Mouse (Mus musculus) embryonic facial prominence, embryonic 10.5 days (tissue): ENCODE results near the gene Fbxo36. TPM values are rescaled to one million over a fixed set of nuclear protein-coding genes. Genes with fewer than 3 reads are reported as not detected.

ENCODE experiments used
- DNase-seq: peaks from one replicate; pipeline ENCODE4 v3.0.0-alpha.2; 2017; ENCODE audit warnings: low spot score
- H3K27ac ChIP-seq: fragments of 300-500 bp; sonication (generic); replicated peaks from 2 replicates; pipeline ENCODE4 v1.5.1; 2016; ENCODE audit warnings: mild to moderate bottlenecking
- H3K27me3 ChIP-seq: fragments of 300-500 bp; sonication (generic); replicated peaks from 2 replicates; pipeline ENCODE4 v1.6.1; 2016; ENCODE audit warnings: low read depth, mild to moderate bottlenecking; ENCODE audit not compliant: poor library complexity, severe bottlenecking
- H3K36me3 ChIP-seq: fragments of 300-500 bp; sonication (generic); replicated peaks from 2 replicates; pipeline ENCODE4 v1.6.1; 2016; ENCODE audit warnings: mild to moderate bottlenecking, moderate library complexity
- H3K4me1 ChIP-seq: fragments of 300-500 bp; sonication (generic); 2 replicates; pipeline ENCODE4 v1.6.1; 2016
- H3K4me3 ChIP-seq: fragments of 300-500 bp; sonication (generic); 2 replicates; pipeline ENCODE4 v1.5.1; 2016; ENCODE audit warnings: mild to moderate bottlenecking, moderate library complexity
- H3K9me3 ChIP-seq: fragments of 300-500 bp; sonication (generic); 2 replicates; pipeline ENCODE4 v1.6.1; 2016; ENCODE audit warnings: mild to moderate bottlenecking
- WGBS: fragments of 180-500 bp; shearing (Covaris S2); methylation state at CpG from one replicate; pipeline ENCODE4 v1.1.7; 2016; 5-methylcytosine and 5-hydroxymethylcytosine counted together
- polyA plus RNA-seq: library from polyadenylated mRNA; unstranded; fragments of >200 nt; fragmentation: Nextera tagmentation; extraction: Ambion mirVana; gene quantifications from 2 replicates; pipeline ENCODE4 v1.2.1, GENCODE M21; 2016

The Fbxo36 gene
- polyA plus RNA-seq, 1 experiment from 2014 or later = 9.5 TPM

- peaks cover 6% of the 10 kb centered on the region for H3K4me1 ChIP-seq
- H3K27me3 ChIP-seq = no peaks in the 10 kb centered on the region
- DNase-seq = no peak
- H3K4me3 ChIP-seq = no peak overlapping the region
- H3K9me3 ChIP-seq = no peaks in the 10 kb centered on the region
- peaks cover 6% of the 10 kb centered on the region; the same call in 1 of the 2 replicates for H3K36me3 ChIP-seq
- WGBS = 96% methylated on average over 2 of the region's 2 CpGs
- H3K27ac ChIP-seq = no peak overlapping the region
Observed at GRCm38 (mm10) chr1:84843366-84843765, 3.7 kb downstream of the Fbxo36 start.

DNA sequence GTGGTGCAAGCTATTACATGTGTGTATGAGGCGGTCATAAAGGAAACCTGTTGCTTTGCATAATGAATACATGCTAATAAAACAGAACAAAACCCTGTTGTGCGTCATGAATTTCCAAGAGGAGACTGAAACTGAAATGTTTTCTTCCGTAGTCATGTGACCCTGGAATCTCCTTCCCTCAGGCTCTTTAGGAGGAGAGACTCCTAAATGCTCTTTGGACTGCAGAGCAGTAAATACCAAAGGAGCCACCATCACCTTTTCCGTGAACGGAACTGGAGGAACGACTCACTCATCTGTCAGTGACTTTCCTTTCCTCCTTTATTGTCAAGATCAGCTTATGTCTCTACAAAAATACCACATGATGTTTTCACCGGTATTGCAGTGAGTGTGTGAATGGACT lies 8.1 kb downstream of the Fbxo36 start:
- H3K9me3 ChIP-seq = no peaks in the 10 kb centered on the region
- peaks cover 12% of the 10 kb centered on the region for H3K36me3 ChIP-seq
- DNase-seq = no peak
- H3K27me3 ChIP-seq = no peaks in the 10 kb centered on the region
- no peak overlapping the region for H3K27ac ChIP-seq
- H3K4me1 ChIP-seq = peaks cover 12% of the 10 kb centered on the region
- no peak overlapping the region for H3K4me3 ChIP-seq
- 90% methylated on average over 7 of the region's 7 CpGs for WGBS

- 94% methylated on average over 3 of the region's 3 CpGs for WGBS
- peaks cover 12% of the 10 kb centered on the region for H3K4me1 ChIP-seq
- H3K27me3 ChIP-seq = no peaks in the 10 kb centered on the region
- H3K4me3 ChIP-seq = no peak overlapping the region
- DNase-seq = no peak
- peaks cover 7% of the 10 kb centered on the region for H3K36me3 ChIP-seq
- H3K27ac ChIP-seq = no peak overlapping the region
- H3K9me3 ChIP-seq = no peaks in the 10 kb centered on the region
Observed at GRCm38 (mm10) chr1:84848335-84848734, 8.7 kb downstream of the Fbxo36 start.

GRCm38 (mm10) chr1:84848801-84849455 lies 9.3 kb downstream of the Fbxo36 start:
- Histone ChIP-seq H3K4me1 (peaks cover 12% of the 10 kb centered on the region), H3K36me3 (peaks cover 7% of the 10 kb centered on the region), H3K4me3 (no peak overlapping the region), H3K27me3 (no peaks in the 10 kb centered on the region), H3K9me3 (no peaks in the 10 kb centered on the region), H3K27ac (no peak overlapping the region)
- WGBS = 93% methylated on average over 6 of the region's 6 CpGs
- no peak for DNase-seq

DNA sequence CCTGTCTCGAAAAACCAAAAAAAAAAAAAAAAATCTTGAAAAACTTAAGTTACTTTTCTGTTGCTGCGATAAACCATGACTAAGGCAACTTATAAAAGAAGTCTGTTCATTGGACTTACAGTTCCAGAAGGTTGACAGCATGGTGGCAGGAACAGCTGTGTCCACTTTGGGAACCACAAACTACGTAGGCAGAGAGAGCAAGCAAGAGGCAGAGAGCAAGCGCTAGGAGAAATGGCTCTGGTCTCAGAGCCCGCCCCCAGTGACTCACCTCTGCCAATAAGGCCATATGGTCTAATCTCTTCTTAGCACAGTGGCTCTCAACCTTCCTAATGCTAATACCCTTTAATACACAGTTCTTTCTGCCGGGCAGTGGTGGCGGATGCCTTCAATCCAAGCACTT lies 10.2 kb downstream of the Fbxo36 start:
- WGBS = 94% methylated on average over 7 of the region's 7 CpGs
- H3K27ac ChIP-seq = no peak overlapping the region
- no peaks in the 10 kb centered on the region for H3K27me3 ChIP-seq
- H3K36me3 ChIP-seq = peaks cover 7% of the 10 kb centered on the region
- peaks cover 12% of the 10 kb centered on the region for H3K4me1 ChIP-seq
- H3K9me3 ChIP-seq = no peaks in the 10 kb centered on the region
- H3K4me3 ChIP-seq = no peak overlapping the region
- no peak for DNase-seq

DNA sequence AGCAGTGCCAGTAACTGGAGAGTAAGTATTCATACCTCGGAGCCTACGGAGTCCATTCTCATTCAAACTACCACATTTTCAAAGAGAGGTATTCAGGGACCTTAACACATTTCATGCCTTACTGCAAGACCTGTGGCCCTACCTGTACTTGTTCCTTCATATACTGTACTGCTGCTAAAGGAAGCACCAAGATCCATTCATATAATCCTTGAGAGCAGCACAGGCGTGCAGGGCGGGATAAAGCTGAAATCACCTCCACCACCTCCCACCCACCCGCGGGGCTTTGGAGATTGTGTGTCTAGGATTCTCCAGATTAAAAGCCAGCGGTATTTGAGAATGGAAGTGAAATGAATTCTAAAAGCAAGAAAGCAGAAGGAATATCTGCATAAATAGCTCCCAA lies 10.8 kb downstream of the Fbxo36 start:
- H3K36me3 ChIP-seq = peaks cover 7% of the 10 kb centered on the region
- peaks cover 12% of the 10 kb centered on the region for H3K4me1 ChIP-seq
- no peaks in the 10 kb centered on the region for H3K27me3 ChIP-seq
- H3K27ac ChIP-seq = no peak overlapping the region
- no peak for DNase-seq
- no peaks in the 10 kb centered on the region for H3K9me3 ChIP-seq
- 92% methylated on average over 7 of the region's 7 CpGs for WGBS
- H3K4me3 ChIP-seq = no peak overlapping the region

DNA sequence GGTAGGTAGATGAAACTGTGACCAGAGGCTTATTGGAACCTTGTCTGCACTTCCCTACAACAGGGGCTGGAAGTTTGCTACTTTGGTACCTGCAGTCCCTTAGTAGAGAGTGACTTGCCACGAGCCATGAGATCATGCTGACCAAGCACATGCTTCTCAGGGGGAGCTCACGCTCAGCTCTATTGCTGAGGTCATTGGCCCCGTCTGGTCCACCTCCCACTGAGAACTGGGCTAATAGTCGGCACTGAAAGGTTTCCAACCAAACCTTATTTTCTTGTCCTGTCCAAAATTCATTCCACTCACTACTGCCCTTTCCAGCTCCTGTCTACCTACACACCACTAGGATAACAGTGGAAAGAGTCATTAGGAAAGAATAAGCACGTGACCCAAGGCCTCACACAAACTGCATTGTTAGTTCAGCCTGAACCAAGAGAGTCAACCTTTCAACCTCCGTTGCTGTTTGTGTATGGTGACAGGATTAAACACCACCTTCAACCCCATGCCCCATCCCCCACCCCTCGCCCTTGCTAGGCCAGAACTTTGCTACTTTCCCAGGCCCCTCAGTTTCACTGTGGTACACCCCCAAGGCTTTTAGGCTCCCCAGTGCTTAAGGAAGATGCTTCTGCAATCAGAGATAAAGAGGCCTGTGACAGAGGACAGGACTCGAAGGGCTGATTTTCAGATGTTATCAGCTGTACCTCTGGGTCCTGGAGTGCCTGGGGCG lies 12.0 kb downstream of the Fbxo36 start:
- peak overlapping the region; percentile 30; the same call in 1 of the 2 replicates for H3K27ac ChIP-seq

GRCm38 (mm10) chr1:84853721-84854120 lies 14.1 kb downstream of the Fbxo36 start:
- WGBS = 92% methylated on average over 1 of the region's 1 CpGs
- DNase-seq = no peak

More for the DNA sequence above, 12.0 kb downstream of the Fbxo36 start:
- Histone ChIP-seq H3K9me3 (no peaks in the 10 kb centered on the region), H3K4me3 (no peak overlapping the region), H3K4me1 (peaks cover 12% of the 10 kb centered on the region), H3K36me3 (peaks cover 7% of the 10 kb centered on the region), H3K27me3 (no peaks in the 10 kb centered on the region)
- DNase-seq = peak; percentile 37
- WGBS = 19% methylated on average over 9 of the region's 9 CpGs

DNA sequence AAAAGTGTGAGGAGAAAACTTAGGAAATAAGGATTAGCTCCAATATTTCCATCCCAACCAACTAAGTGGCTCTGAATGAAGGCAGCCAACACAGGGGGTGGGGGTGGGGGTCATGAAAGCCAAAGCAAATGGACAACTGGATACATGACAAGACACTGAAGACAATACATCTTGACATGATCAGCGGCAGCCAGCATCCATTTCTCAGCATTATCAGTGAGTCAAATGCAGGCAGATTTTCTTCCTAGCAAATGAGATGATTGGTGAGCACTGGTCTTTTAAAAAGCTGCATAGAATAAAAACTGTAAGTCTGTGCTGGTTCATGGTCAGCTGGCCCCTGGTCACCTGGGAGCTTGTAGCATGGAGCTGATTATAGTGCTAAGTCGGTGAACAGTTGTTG lies 15.3 kb downstream of the Fbxo36 start:
- Histone ChIP-seq H3K27ac (no peak overlapping the region), H3K4me1 (peaks cover 12% of the 10 kb centered on the region), H3K36me3 (no peaks in the 10 kb centered on the region), H3K4me3 (no peak overlapping the region), H3K27me3 (no peaks in the 10 kb centered on the region), H3K9me3 (no peaks in the 10 kb centered on the region)
- no peak for DNase-seq
- WGBS = 91% methylated on average over 2 of the region's 2 CpGs

More at GRCm38 (mm10) chr1:84853721-84854120, 14.1 kb downstream of the Fbxo36 start:
- H3K36me3 ChIP-seq = peaks cover 5% of the 10 kb centered on the region
- no peaks in the 10 kb centered on the region for H3K27me3 ChIP-seq
- H3K27ac ChIP-seq = no peak overlapping the region
- peaks cover 12% of the 10 kb centered on the region for H3K4me1 ChIP-seq
- no peaks in the 10 kb centered on the region for H3K9me3 ChIP-seq
- no peak overlapping the region for H3K4me3 ChIP-seq

GRCm38 (mm10) chr1:84855756-84856155 lies 16.1 kb downstream of the Fbxo36 start:
- no peaks in the 10 kb centered on the region for H3K9me3 ChIP-seq
- peaks cover 12% of the 10 kb centered on the region for H3K4me1 ChIP-seq
- DNase-seq = no peak
- no peaks in the 10 kb centered on the region for H3K27me3 ChIP-seq
- H3K4me3 ChIP-seq = no peak overlapping the region
- no peaks in the 10 kb centered on the region for H3K36me3 ChIP-seq
- no peak overlapping the region for H3K27ac ChIP-seq
- WGBS = 78% methylated on average over 2 of the region's 2 CpGs

DNA sequence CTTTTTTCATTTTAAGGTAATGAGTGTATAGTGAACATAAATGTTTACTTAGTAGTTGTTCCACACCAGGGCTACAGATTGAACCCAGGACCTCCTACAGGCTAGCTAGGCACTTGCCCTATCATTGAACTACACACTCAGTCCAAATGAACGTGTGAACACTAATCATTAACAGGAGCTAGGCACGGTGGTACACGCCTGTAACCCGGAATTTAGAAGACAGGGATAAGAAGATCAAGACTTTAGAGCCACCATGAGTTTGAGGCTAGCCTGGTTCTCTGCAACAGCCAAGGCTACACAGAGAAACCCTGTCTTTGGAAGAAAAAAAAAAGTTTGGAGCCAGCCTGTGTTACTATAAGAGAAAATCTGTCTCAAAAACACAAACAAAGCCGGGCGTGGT lies 20.0 kb downstream of the Fbxo36 start:
- WGBS = 89% methylated on average over 6 of the region's 6 CpGs
- no peak for DNase-seq
- Histone ChIP-seq H3K27me3 (no peaks in the 10 kb centered on the region), H3K4me3 (no peak overlapping the region), H3K4me1 (peaks cover 5% of the 10 kb centered on the region; the same call in 1 of the 2 replicates), H3K36me3 (no peaks in the 10 kb centered on the region), H3K9me3 (no peaks in the 10 kb centered on the region), H3K27ac (no peak overlapping the region)

DNA sequence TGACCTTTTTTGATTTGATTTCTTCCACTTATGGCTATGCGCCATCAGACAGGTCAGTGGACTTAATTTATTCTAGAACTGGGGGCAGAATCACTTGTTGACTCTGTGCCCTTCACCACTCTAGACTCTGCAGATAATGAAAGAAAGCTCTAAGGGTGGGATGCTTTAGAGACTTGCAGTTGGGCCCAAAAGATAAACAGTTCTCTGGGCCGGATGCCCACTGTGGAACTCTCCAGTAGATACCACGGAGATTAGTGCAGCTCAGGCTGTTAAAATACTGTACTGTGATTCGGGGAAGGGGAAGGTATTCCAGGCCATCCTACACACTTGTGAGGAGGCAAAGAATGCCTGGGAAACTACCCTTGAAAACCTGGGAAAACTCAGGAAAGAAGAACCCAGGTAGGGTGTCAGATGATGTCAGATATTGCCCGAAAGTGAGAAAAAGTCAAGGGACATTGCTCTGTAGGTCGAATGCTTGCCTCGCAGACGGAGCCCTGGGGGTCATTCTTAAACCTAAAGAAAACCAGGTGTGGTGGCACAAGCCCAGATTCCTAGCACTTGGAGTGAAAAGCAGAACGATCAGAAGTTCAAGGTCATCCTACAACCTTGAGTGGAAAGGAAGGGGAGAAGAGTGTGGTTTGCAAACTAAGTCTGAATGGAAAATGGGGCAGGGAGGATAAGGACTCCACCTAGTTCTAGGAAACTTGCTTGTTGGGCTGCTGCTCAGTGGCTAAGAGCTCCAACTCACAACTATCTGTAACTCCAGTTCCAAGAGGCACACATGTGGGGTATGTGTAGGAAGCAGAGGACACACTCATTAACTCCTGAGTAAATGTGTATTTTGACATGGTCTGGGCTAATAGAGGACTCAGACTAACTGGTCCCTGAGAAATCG lies 21.0 kb downstream of the Fbxo36 start:
- H3K4me1 ChIP-seq = peaks cover 8% of the 10 kb centered on the region; the same call in 1 of the 2 replicates
- no peak overlapping the region for H3K27ac ChIP-seq
- no peak for DNase-seq
- no peaks in the 10 kb centered on the region for H3K36me3 ChIP-seq
- no peaks in the 10 kb centered on the region for H3K9me3 ChIP-seq
- WGBS = 79% methylated on average over 10 of the region's 10 CpGs
- no peak overlapping the region for H3K4me3 ChIP-seq
- H3K27me3 ChIP-seq = no peaks in the 10 kb centered on the region
